Mouse (Mus musculus) limb, embryonic 14.5 days (tissue): ENCODE measurements at regions not wholly inside any gene's neighbourhood (a gene's known extent, or its start where the extent isn't known, plus 50 kb on each side); places are given as distances from the start of the nearest gene placed in this dataset.

ENCODE experiments used
- ATAC-seq: fragments of 200-750 bp; cut with Nextera tagmentation; 2 replicates; pipeline ENCODE4 v1.8.0; 2017; ENCODE audit warnings: low read depth, moderate number of reproducible peaks, moderate TSS enrichment; ENCODE audit not compliant: low FRiP score
- DNase-seq: peaks from one replicate; pipeline ENCODE4 v3.0.0-alpha.2; 2015; ENCODE audit warnings: low spot score
- H3K27ac ChIP-seq: fragments of 300-500 bp; sonication (generic); replicated peaks from 2 replicates; pipeline ENCODE4 v1.5.1; 2014; ENCODE audit warnings: low read depth, mild to moderate bottlenecking, low read length, moderate library complexity, mixed read lengths
- H3K27me3 ChIP-seq: fragments of 300-500 bp; sonication (generic); 2 replicates; pipeline ENCODE4 v1.6.1; 2014; ENCODE audit warnings: low read length, mixed read lengths; ENCODE audit not compliant: control insufficient read depth, insufficient read depth
- H3K36me3 ChIP-seq: fragments of 300-500 bp; sonication (generic); 2 replicates; pipeline ENCODE4 v1.6.1; 2014; ENCODE audit warnings: mild to moderate bottlenecking, low read length, moderate library complexity, mixed read lengths; ENCODE audit not compliant: control insufficient read depth, insufficient read depth
- H3K4me1 ChIP-seq: fragments of 300-500 bp; sonication (generic); 2 replicates; pipeline ENCODE4 v1.6.1; 2014; ENCODE audit warnings: antibody characterized with exemption, low read length, mixed read lengths; ENCODE audit not compliant: control insufficient read depth, insufficient read depth
- H3K4me2 ChIP-seq: fragments of 300-500 bp; sonication (generic); replicated peaks from 2 replicates; pipeline ENCODE4 v1.6.1; 2014; ENCODE audit warnings: low read depth, mild to moderate bottlenecking, low read length, moderate library complexity; ENCODE audit not compliant: severe bottlenecking
- H3K4me3 ChIP-seq: fragments of 300-500 bp; sonication (generic); replicated peaks from 2 replicates; pipeline ENCODE4 v1.5.1; 2014; ENCODE audit warnings: low read length
- H3K9ac ChIP-seq: fragments of 300-500 bp; sonication (generic); 2 replicates; pipeline ENCODE4 v1.6.1; 2014; ENCODE audit warnings: mild to moderate bottlenecking, low read depth, low read length, moderate library complexity; ENCODE audit not compliant: severe bottlenecking
- H3K9me3 ChIP-seq: fragments of 300-500 bp; sonication (generic); 2 replicates; pipeline ENCODE4 v1.6.1; 2016; ENCODE audit warnings: low read length; ENCODE audit not compliant: control insufficient read depth
- POLR2A ChIP-seq: fragments of 200-500 bp; IDR thresholded peaks from 2 replicates; pipeline ENCODE4 v1.8.0; 2012; ENCODE audit warnings: inconsistent platforms, mild to moderate bottlenecking, moderate library complexity, borderline replicate concordance; ENCODE audit not compliant: insufficient read depth, insufficient read length; ENCODE audit errors: extremely low read depth
- WGBS: fragments of 180-500 bp; shearing (Covaris S2); extraction: QIAGEN DNeasy Blood & Tissue Kit; methylation state at CpG from one replicate; pipeline ENCODE4 v1.1.7; 2014; 5-methylcytosine and 5-hydroxymethylcytosine counted together

GRCm38 (mm10) chr1:184461411-184461810, 271.0 kb downstream of the Hlx start:
- TF ChIP-seq POLR2A: no peak
- H3K4me2 ChIP-seq: no peak overlapping the region
- no peak for ATAC-seq

DNA sequence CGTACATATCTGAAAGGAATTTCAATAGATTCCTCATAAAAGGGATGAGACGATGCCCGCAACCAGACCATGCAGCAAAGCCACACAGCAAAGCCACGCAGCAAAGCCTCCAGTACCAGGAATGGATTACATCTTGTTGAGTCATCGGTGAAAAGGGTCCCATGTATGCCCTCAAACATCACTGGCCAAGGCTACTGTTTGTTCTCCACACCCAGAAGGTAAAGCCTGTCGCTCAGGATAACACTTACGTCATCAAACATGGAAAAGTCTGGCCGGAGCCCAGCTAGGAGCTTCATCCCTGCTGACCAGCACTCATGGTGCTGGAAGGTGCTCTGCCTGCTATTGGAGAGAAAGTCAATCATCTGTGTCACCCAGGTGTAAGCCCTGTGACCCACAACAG, 275.7 kb downstream of the Hlx start:
- no peak overlapping the region for H3K9ac ChIP-seq

More at GRCm38 (mm10) chr1:184461411-184461810, 271.0 kb downstream of the Hlx start:
- no peak for DNase-seq
- H3K27me3 ChIP-seq: no peaks in the 10 kb centered on the region
- no peaks in the 10 kb centered on the region for H3K4me1 ChIP-seq
- no peaks in the 10 kb centered on the region for H3K36me3 ChIP-seq
- no peak overlapping the region for H3K27ac ChIP-seq
- no peak overlapping the region for H3K9ac ChIP-seq
- no peak overlapping the region for H3K4me3 ChIP-seq
- H3K9me3 ChIP-seq: no peaks in the 10 kb centered on the region

GRCm38 (mm10) chr1:184454381-184454780, 278.0 kb downstream of the Hlx start:
- H3K9me3 ChIP-seq: no peaks in the 10 kb centered on the region
- WGBS: 33% methylated on average over 4 of the region's 4 CpGs
- peak; percentile 42 for DNase-seq

More for the DNA sequence above, 275.7 kb downstream of the Hlx start:
- Histone ChIP-seq H3K36me3 (no peaks in the 10 kb centered on the region), H3K9me3 (no peaks in the 10 kb centered on the region), H3K4me2 (no peak overlapping the region), H3K4me1 (peaks cover 10% of the 10 kb centered on the region), H3K27ac (no peak overlapping the region), H3K27me3 (no peaks in the 10 kb centered on the region), H3K4me3 (no peak overlapping the region)
- TF ChIP-seq POLR2A: no peak
- DNase-seq (no peak), ATAC-seq (no peak)
- WGBS: 89% methylated on average over 8 of the region's 8 CpGs

DNA sequence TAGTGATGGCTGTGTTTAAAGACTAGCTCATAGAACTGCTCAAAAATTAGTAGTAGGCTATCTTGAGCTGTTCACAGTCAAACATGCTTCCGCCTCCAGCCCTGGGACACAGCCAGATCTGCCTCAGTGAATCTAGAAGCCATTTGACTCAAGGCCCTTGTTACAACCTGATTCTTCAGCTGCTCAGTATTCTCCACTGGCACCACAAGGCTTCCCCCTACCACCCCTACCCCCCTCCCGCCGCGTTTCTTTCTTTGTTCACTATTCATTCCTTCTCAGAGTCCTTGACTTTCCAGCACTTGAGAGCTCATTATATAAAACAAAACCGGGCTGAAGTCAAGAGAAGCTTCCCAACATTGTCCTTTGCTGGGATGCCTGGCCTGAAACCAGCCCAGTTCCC, 278.7 kb downstream of the Hlx start:
- WGBS: 33% methylated on average over 5 of the region's 5 CpGs
- Histone ChIP-seq H3K9me3 (no peaks in the 10 kb centered on the region), H3K27ac (no peak overlapping the region), H3K4me3 (no peak overlapping the region), H3K4me2 (no peak overlapping the region), H3K27me3 (peaks cover 7% of the 10 kb centered on the region), H3K9ac (no peak overlapping the region), H3K36me3 (no peaks in the 10 kb centered on the region), H3K4me1 (peaks cover 13% of the 10 kb centered on the region)
- no peak for DNase-seq
- no peak; the same call in 1 of the 2 replicates for ATAC-seq
- TF ChIP-seq POLR2A: no peak

More at GRCm38 (mm10) chr1:184454381-184454780, 278.0 kb downstream of the Hlx start:
- no peak for ATAC-seq
- Histone ChIP-seq H3K4me1 (peaks cover 10% of the 10 kb centered on the region), H3K27ac (no peak overlapping the region), H3K36me3 (no peaks in the 10 kb centered on the region), H3K4me2 (no peak overlapping the region), H3K27me3 (peaks cover 7% of the 10 kb centered on the region), H3K4me3 (no peak overlapping the region), H3K9ac (no peak overlapping the region)
- TF ChIP-seq POLR2A: no peak

DNA sequence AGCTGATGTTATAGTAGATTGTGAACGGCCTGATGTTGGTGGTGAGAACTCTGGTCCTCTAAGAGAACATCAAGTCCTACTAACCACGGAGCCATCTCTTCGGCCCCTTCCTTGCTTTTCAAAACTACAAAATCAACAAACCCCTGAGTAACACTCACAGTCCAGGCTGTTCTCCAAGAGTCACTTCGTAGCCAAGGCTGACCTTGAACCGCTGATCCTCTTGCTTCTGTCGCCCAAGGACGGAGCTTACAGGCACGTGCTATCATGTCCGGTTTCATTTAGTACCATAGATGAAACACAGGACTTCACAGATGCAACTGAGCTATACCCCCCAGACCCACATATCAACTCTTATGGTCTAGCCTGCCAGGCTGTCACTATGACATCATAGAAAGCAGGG, 279.4 kb downstream of the Hlx start:
- H3K36me3 ChIP-seq: no peaks in the 10 kb centered on the region
- peaks cover 17% of the 10 kb centered on the region for H3K4me1 ChIP-seq
- H3K27ac ChIP-seq: no peak overlapping the region
- H3K4me3 ChIP-seq: no peak overlapping the region
- TF ChIP-seq POLR2A: no peak
- H3K4me2 ChIP-seq: no peak overlapping the region
- H3K27me3 ChIP-seq: peaks cover 7% of the 10 kb centered on the region
- H3K9ac ChIP-seq: no peak overlapping the region
- WGBS: 90% methylated on average over 9 of the region's 9 CpGs
- no peaks in the 10 kb centered on the region for H3K9me3 ChIP-seq
- DNase-seq (no peak), ATAC-seq (no peak)

GRCm38 (mm10) chr1:184451686-184452085, 280.7 kb downstream of the Hlx start:
- H3K4me1 ChIP-seq: peaks cover 18% of the 10 kb centered on the region
- no peak overlapping the region for H3K9ac ChIP-seq
- H3K27ac ChIP-seq: no peak overlapping the region
- 65% methylated on average over 2 of the region's 2 CpGs for WGBS
- H3K27me3 ChIP-seq: peaks cover 7% of the 10 kb centered on the region
- no peak overlapping the region for H3K4me2 ChIP-seq
- ATAC-seq (no peak), DNase-seq (no peak)
- H3K4me3 ChIP-seq: no peak overlapping the region
- no peaks in the 10 kb centered on the region for H3K9me3 ChIP-seq
- no peak for TF ChIP-seq POLR2A
- H3K36me3 ChIP-seq: no peaks in the 10 kb centered on the region
